Comparison of ENCODE assay signal across 23 mouse cellular contexts in genomic region chr6:121072615-121073014, GRCm38 (mm10). TPM values are rescaled to one million over a fixed set of nuclear protein-coding genes. Genes with fewer than 3 reads are reported as not detected.
DNase-seq lines count a peak whose midpoint lies in the region; ATAC-seq and TF ChIP-seq lines count a peak whose summit lies in the region.
"Had no signal": no experiment of that assay in that cellular context is flagged by ENCODE, and none has a peak within 500 bp of the region (broad histone marks: within the 10 kb centered on the region; RNA-seq: fewer than 3 reads in every experiment).

No protein-coding gene starts in this region.

- no peak overlapping the region for H3K4me2 ChIP-seq in hindbrain, postnatal 0 days (ENCODE audit: low read depth, low read length)
- H3K4me2 ChIP-seq in hindbrain, embryonic 13.5 days = no peak overlapping the region
- H3K4me2 ChIP-seq in midbrain, embryonic 15.5 days = no peak overlapping the region
- H3K4me2 ChIP-seq: embryonic facial prominence, embryonic 15.5 days; forebrain, embryonic 13.5 days; kidney, embryonic 15.5 days; liver, embryonic 13.5 days; midbrain, embryonic 11.5 days; neural tube, embryonic 13.5 days; stomach, embryonic 15.5 days had no signal

- peaks cover 8% of the 10 kb centered on the region for H3K4me1 ChIP-seq in hindbrain, postnatal 0 days (ENCODE audit: insufficient read depth, low read length)
- H3K4me1 ChIP-seq in hindbrain, embryonic 13.5 days (replicated peaks) = peaks cover 22% of the 10 kb centered on the region
- peaks cover 32% of the 10 kb centered on the region for H3K4me1 ChIP-seq in midbrain, embryonic 10.5 days
- peaks cover 6% of the 10 kb centered on the region; the same call in 1 of the 2 replicates for H3K4me1 ChIP-seq in midbrain, embryonic 15.5 days
- H3K4me1 ChIP-seq in MEL (ENCODE audit: control insufficient read depth in 1 of 2, insufficient read depth in 2 of 2, low read length in 2 of 2) = peaks cover 11 to 12% of the 10 kb centered on the region in 2 experiments

- H3K27me3 ChIP-seq in hindbrain, postnatal 0 days (ENCODE audit: insufficient read depth, low read length) = no peaks in the 10 kb centered on the region
- H3K27me3 ChIP-seq in hindbrain, embryonic 13.5 days = no peaks in the 10 kb centered on the region
- H3K27me3 ChIP-seq in midbrain, embryonic 10.5 days (ENCODE audit: low read depth, poor library complexity, severe bottlenecking) = no peaks in the 10 kb centered on the region
- no peaks in the 10 kb centered on the region for H3K27me3 ChIP-seq in midbrain, embryonic 15.5 days (replicated peaks)
- no peaks in the 10 kb centered on the region for H3K27me3 ChIP-seq in MEL (ENCODE audit: control insufficient read depth in 1 of 2, insufficient read depth in 2 of 2, low read length in 2 of 2)
- H3K27me3 ChIP-seq: embryonic facial prominence, embryonic 15.5 days; forebrain, embryonic 13.5 days; kidney, embryonic 15.5 days; liver, embryonic 13.5 days; neural tube, embryonic 13.5 days; stomach, embryonic 15.5 days had no signal

- 75% methylated on average over 2 of the region's 2 CpGs for WGBS in hindbrain, postnatal 0 days
- WGBS in hindbrain, embryonic 13.5 days = 88% methylated on average over 2 of the region's 2 CpGs
- 74% methylated on average over 2 of the region's 2 CpGs for WGBS in midbrain, embryonic 10.5 days
- WGBS in midbrain, embryonic 15.5 days = 84% methylated on average over 2 of the region's 2 CpGs

- no peaks in the 10 kb centered on the region for H3K36me3 ChIP-seq in hindbrain, postnatal 0 days (ENCODE audit: insufficient read depth, low read length)
- H3K36me3 ChIP-seq in hindbrain, embryonic 13.5 days = no peaks in the 10 kb centered on the region
- no peaks in the 10 kb centered on the region for H3K36me3 ChIP-seq in midbrain, embryonic 10.5 days
- H3K36me3 ChIP-seq in midbrain, embryonic 15.5 days (replicated peaks) = no peaks in the 10 kb centered on the region
- peaks cover 2 to 11% of the 10 kb centered on the region in 2 experiments; a peak in 3 of 4 replicates for H3K36me3 ChIP-seq in MEL (ENCODE audit: control insufficient read depth in 1 of 2, insufficient read depth in 2 of 2, low read length in 2 of 2)
- H3K36me3 ChIP-seq: embryonic facial prominence, embryonic 10.5 days; embryonic facial prominence, embryonic 15.5 days; kidney, embryonic 15.5 days; liver, embryonic 13.5 days; neural tube, embryonic 13.5 days; stomach, embryonic 15.5 days had no signal

- no peak for TF ChIP-seq RAD21 in MEL (IDR thresholded peaks at IDR 0.05; ENCODE audit: low read depth, low read length)

- TF ChIP-seq CTCF in hindbrain, postnatal 0 days (IDR thresholded peaks at IDR 0.05; ENCODE audit: low read depth) = 0 out of 2 replicates have a peak, but pooled peaks have one; percentile 17
- peak in 2 of 3 experiments; percentile 18 to 24; a peak in 1 of 6 replicates for TF ChIP-seq CTCF in MEL (IDR thresholded peaks at IDR 0.05 in 2 of 3, conservative IDR thresholded peaks at IDR 0.05 in 1 of 3; ENCODE audit: control insufficient read depth in 1 of 3, insufficient read depth in 1 of 3, low read depth in 2 of 3, low read length in 3 of 3, poor library complexity in 1 of 3, severe bottlenecking in 1 of 3)

- TF ChIP-seq POLR2A in MEL (IDR thresholded peaks at IDR 0.05; ENCODE audit: control insufficient read depth in 1 of 2, insufficient read depth in 1 of 2, low read depth in 1 of 2, low read length in 2 of 2, poor library complexity in 1 of 2) = no peak

- no peak overlapping the region for H3K9ac ChIP-seq in hindbrain, postnatal 0 days (replicated peaks; ENCODE audit: low read length)
- no peak overlapping the region for H3K9ac ChIP-seq in hindbrain, embryonic 13.5 days
- no peak overlapping the region for H3K9ac ChIP-seq in midbrain, embryonic 15.5 days
- H3K9ac ChIP-seq in MEL (ENCODE audit: control insufficient read depth, low read depth, low read length, poor library complexity, severe bottlenecking) = no peak overlapping the region
- H3K9ac ChIP-seq: embryonic facial prominence, embryonic 15.5 days; forebrain, embryonic 13.5 days; kidney, embryonic 15.5 days; liver, embryonic 13.5 days; neural tube, embryonic 13.5 days; stomach, embryonic 15.5 days had no signal

- no peak for DNase-seq in hindbrain, postnatal 0 days (ENCODE audit: low spot score)
- DNase-seq in midbrain, embryonic 10.5 days (ENCODE audit: low spot score) = no peak
- DNase-seq in MEL (ENCODE audit: low read depth, low spot score) = no peak
- DNase-seq in adrenal gland, adult 8-10 months = no peak
- DNase-seq in gastrocnemius, adult 8-10 months (ENCODE audit: low spot score in 2 of 2) = no peak
- DNase-seq: adrenal gland, adult 2 months; cerebellum, adult 8-10 months; cerebellum, postnatal 25 days; kidney, adult 18-20 months; kidney, postnatal 36 days; left cerebral cortex, postnatal 4 days; liver, embryonic 13.5 days; lung, adult 2 months; lung, postnatal 14 days had no signal

- H3K79me2 ChIP-seq in MEL (ENCODE audit: control insufficient read depth, insufficient read depth, low read length, poor library complexity) = peaks cover 6% of the 10 kb centered on the region; the same call in 1 of the 2 replicates

- no peak overlapping the region for H3K4me3 ChIP-seq in hindbrain, postnatal 0 days (ENCODE audit: low read length)
- no peak overlapping the region for H3K4me3 ChIP-seq in hindbrain, embryonic 13.5 days
- no peak overlapping the region for H3K4me3 ChIP-seq in midbrain, embryonic 10.5 days
- no peak overlapping the region for H3K4me3 ChIP-seq in midbrain, embryonic 15.5 days
- H3K4me3 ChIP-seq in MEL (ENCODE audit: control insufficient read depth in 1 of 2, insufficient read depth in 1 of 2, low read depth in 2 of 2, low read length in 2 of 2) = no peak overlapping the region
- H3K4me3 ChIP-seq: embryonic facial prominence, embryonic 10.5 days; embryonic facial prominence, embryonic 15.5 days; forebrain, embryonic 13.5 days; kidney, embryonic 15.5 days; liver, embryonic 13.5 days; neural tube, embryonic 13.5 days; stomach, embryonic 15.5 days had no signal

- no peak for ATAC-seq in hindbrain, postnatal 0 days
- ATAC-seq in hindbrain, embryonic 13.5 days (ENCODE audit: low FRiP score) = no peak
- ATAC-seq in midbrain, embryonic 15.5 days (replicated peaks) = no peak
- ATAC-seq: forebrain, embryonic 13.5 days had no signal

- no peaks in the 10 kb centered on the region for H3K9me3 ChIP-seq in hindbrain, postnatal 0 days (ENCODE audit: low read length)
- no peaks in the 10 kb centered on the region for H3K9me3 ChIP-seq in hindbrain, embryonic 13.5 days
- no peaks in the 10 kb centered on the region for H3K9me3 ChIP-seq in midbrain, embryonic 10.5 days (replicated peaks)
- no peaks in the 10 kb centered on the region for H3K9me3 ChIP-seq in midbrain, embryonic 15.5 days
- no peaks in the 10 kb centered on the region for H3K9me3 ChIP-seq in MEL (replicated peaks; ENCODE audit: insufficient read depth, low read length)
- H3K9me3 ChIP-seq: embryonic facial prominence, embryonic 10.5 days; embryonic facial prominence, embryonic 15.5 days; forebrain, embryonic 13.5 days; kidney, embryonic 15.5 days; liver, embryonic 13.5 days; neural tube, embryonic 13.5 days; stomach, embryonic 15.5 days had no signal

- TF ChIP-seq EP300 in MEL (IDR thresholded peaks at IDR 0.05; ENCODE audit: low read depth in 1 of 2, low read length in 2 of 2) = no peak

- no peak overlapping the region for H3K27ac ChIP-seq in hindbrain, postnatal 0 days
- H3K27ac ChIP-seq in hindbrain, embryonic 13.5 days = no peak overlapping the region
- H3K27ac ChIP-seq in midbrain, embryonic 10.5 days (replicated peaks) = 0 out of 2 replicates have a peak overlapping the region, but pooled peaks have one; percentile 9
- H3K27ac ChIP-seq in midbrain, embryonic 15.5 days = no peak overlapping the region
- no peak overlapping the region for H3K27ac ChIP-seq in MEL (ENCODE audit: control insufficient read depth, low read depth, low read length)
- H3K27ac ChIP-seq: embryonic facial prominence, embryonic 10.5 days; embryonic facial prominence, embryonic 15.5 days; forebrain, embryonic 13.5 days; kidney, embryonic 15.5 days; liver, embryonic 13.5 days; neural tube, embryonic 13.5 days; stomach, embryonic 15.5 days had no signal

TF ChIP-seq in MEL, 35 proteins besides CTCF, POLR2A, EP300 and RAD21:
- no peak for TF ChIP-seq MYB (IDR thresholded peaks at IDR 0.05; ENCODE audit: low read depth, low read length)
- TF ChIP-seq BHLHE40 (IDR thresholded peaks at IDR 0.05; ENCODE audit: borderline replicate concordance, low read depth, low read length) = no peak
- TF ChIP-seq GABPA (IDR thresholded peaks at IDR 0.05; ENCODE audit: low read depth, low read length) = no peak
- TF ChIP-seq SMC3 (IDR thresholded peaks at IDR 0.05; ENCODE audit: low read depth, low read length) = peak; percentile 26; the same call in 1 of the 2 replicates
- TF ChIP-seq USF2 (IDR thresholded peaks at IDR 0.05; ENCODE audit: borderline replicate concordance in 1 of 2, insufficient read depth in 1 of 2, low read depth in 1 of 2, low read length in 2 of 2) = no peak

RNA-seq across cellular contexts. Expression of gene Mical3, which starts 58.2 kb away (rescaled TPM):
- total RNA-seq in hindbrain, postnatal 0 days (2014; rRNA removed) = 60.2 and 66.9 TPM in 2 replicates
- 19.3 and 19.8 TPM in 2 replicates for polyA plus RNA-seq in hindbrain, postnatal 0 days (2015; fragmentation: Nextera tagmentation; extraction: Ambion mirVana)
- polyA plus RNA-seq in hindbrain, embryonic 13.5 days (2015; fragmentation: Nextera tagmentation; extraction: Ambion mirVana) = 33.8 and 34.5 TPM in 2 replicates
- 9.0 and 10.2 TPM in 2 replicates for polyA plus RNA-seq in midbrain, embryonic 10.5 days (2016; fragmentation: Nextera tagmentation; extraction: Ambion mirVana)
- polyA plus RNA-seq in midbrain, embryonic 15.5 days (2015; fragmentation: Nextera tagmentation; extraction: Ambion mirVana) = 43.1 and 50.0 TPM in 2 replicates
- total RNA-seq in MEL (2012; rRNA removed) = 19.8 and 24.7 TPM in 2 replicates
- polyA plus RNA-seq in MEL (2012; ENCODE audit: insufficient read depth in 1 of 2, insufficient read length in 2 of 2, low read depth in 1 of 2, low replicate concordance in 2 of 2, missing spikeins in 1 of 2) = 100 to 1,000 TPM in 1 of 2 experiments, 10 to 100 TPM in 1; 31.4 to 125 TPM
- 10 to 100 TPM; 41.6 to 78.2 (median 55.4) TPM for total RNA-seq in adrenal gland, adult 8-10 months (2022)
- total RNA-seq in gastrocnemius, adult 8-10 months (2022) = 10 to 100 TPM; 55.7 to 68.0 (median 57.4) TPM
